Mouse (Mus musculus) heart, postnatal 0 days (tissue): ENCODE measurements around the gene Rpia.

Source experiments
- CTCF ChIP-seq: IDR thresholded peaks from 2 replicates; pipeline ENCODE4 v1.5.1; 2016; ENCODE audit warnings: antibody characterized with exemption, control low read depth, low read depth
- EP300 ChIP-seq: IDR thresholded peaks from 2 replicates; pipeline ENCODE4 v1.6.1; 2016; ENCODE audit warnings: antibody characterized with exemption, low read depth

GRCm38 (mm10) chr6:70740535-70740934 is 51.5 kb downstream of the Rpia start:
- TF ChIP-seq CTCF (no peak), EP300 (no peak)
